Mouse (Mus musculus): ENCODE data around the gene Fgf7.

GRCm38 (mm10) chr2:126034379-126035005 lies at the start of gene Fgf7:
- TF ChIP-seq CTCF (IDR thresholded peaks at IDR 0.05; ENCODE audit: borderline replicate concordance, extremely low read depth, insufficient read depth, insufficient read length) (peak; percentile 55; the same call in 1 of the 2 replicates), POLR2A (IDR thresholded peaks at IDR 0.05; ENCODE audit: borderline replicate concordance, extremely low read depth, insufficient read depth, insufficient read length, poor library complexity, severe bottlenecking) (no peak)
